Comparison of ENCODE assay signal across 1 mouse cellular context in the genomic region with DNA sequence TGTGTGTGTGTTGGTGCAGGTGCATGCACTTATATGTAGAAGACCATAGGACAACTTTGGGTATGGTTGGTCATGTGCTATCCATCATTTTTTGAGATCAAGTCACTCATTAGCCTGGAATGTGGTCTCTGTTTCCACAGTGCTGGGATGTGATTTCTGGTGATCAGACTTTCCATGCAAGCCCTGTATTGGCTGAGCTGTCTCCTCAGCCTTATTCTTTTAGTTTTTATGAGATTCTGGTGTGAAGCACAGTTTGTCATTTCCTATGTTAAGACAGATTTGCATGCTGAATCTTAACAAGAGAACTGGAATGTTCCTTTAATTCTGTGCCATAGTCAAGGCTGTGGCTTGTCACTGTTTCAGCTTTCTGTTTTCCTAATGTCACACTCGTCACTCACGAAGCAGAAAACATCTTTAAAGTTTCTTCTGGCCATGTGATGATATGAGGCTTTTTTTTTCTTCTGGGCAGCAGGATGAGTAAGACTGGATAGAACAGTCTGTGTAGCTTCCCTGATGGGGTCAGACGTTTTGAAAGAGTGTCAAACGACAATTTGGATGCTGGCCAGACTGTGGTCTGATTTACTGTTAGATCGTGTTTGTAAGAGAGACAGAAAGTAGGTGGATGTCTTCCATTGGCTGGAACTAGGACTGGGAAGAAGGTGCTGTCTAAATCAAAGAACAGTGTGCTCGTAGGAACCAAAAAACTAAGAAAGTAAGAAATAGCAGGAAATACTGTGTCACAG.
TF ChIP-seq lines count a peak whose summit lies in the region.

No protein-coding gene starts in this region.

TF ChIP-seq in MEL, 35 proteins besides CTCF, POLR2A, EP300 and RAD21:
- TF ChIP-seq RCOR1 (IDR thresholded peaks at IDR 0.05; ENCODE audit: low read depth, low read length) (no peak), CHD2 (IDR thresholded peaks at IDR 0.05; ENCODE audit: low read length) (no peak), SIN3A (IDR thresholded peaks at IDR 0.05; ENCODE audit: low read length) (no peak)
